Comparison of ENCODE assay signal across 8 mouse cellular contexts in genomic region chr9:70503015-70503603, GRCm38 (mm10). TPM values are rescaled to one million over a fixed set of nuclear protein-coding genes. Genes with fewer than 3 reads are reported as not detected.
DNase-seq lines count a peak whose midpoint lies in the region; ATAC-seq and TF ChIP-seq lines count a peak whose summit lies in the region.

No protein-coding gene starts in this region.

- WGBS in heart, embryonic 15.5 days = under 1% methylated on average over 59 of the region's 70 CpGs

- TF ChIP-seq CTCF in embryonic fibroblast, embryonic 13.5 days (IDR thresholded peaks at IDR 0.05; ENCODE audit: borderline replicate concordance, insufficient read depth, low read length) = no peak

- no peaks in the 10 kb centered on the region for H3K36me3 ChIP-seq in ES-E14 (ENCODE audit: control insufficient read depth, insufficient read depth, low read length, poor library complexity, severe bottlenecking)
- peaks cover 6% of the 10 kb centered on the region; the same call in 1 of the 2 replicates for H3K36me3 ChIP-seq in heart, embryonic 15.5 days

- peak overlapping the region; percentile 98 for H3K9ac ChIP-seq in ES-E14 (ENCODE audit: insufficient read depth, low read depth, low read length, poor library complexity, severe bottlenecking)
- H3K9ac ChIP-seq in heart, embryonic 15.5 days = peak overlapping the region; percentile 99

- H3K4me3 ChIP-seq in ES-E14 (ENCODE audit: insufficient read depth in 1 of 2, low read depth in 1 of 2, low read length in 2 of 2, poor library complexity in 1 of 2, severe bottlenecking in 1 of 2) = peak overlapping the region; percentile 88 to 89
- H3K4me3 ChIP-seq in embryonic fibroblast, embryonic 13.5 days (ENCODE audit: insufficient read depth, low read length) = peak overlapping the region; percentile 88
- peak overlapping the region; percentile 92 for H3K4me3 ChIP-seq in heart, embryonic 15.5 days

- in situ Hi-C loops in ES-E14 (cut with MboI; ENCODE audit: low sequenced_read_pairs in 2 of 2, unreplicated experiment in 2 of 2) = no loop called here

- ATAC-seq in heart, embryonic 15.5 days (replicated peaks; ENCODE audit: insufficient number of reproducible peaks, insufficient read depth, low FRiP score, low read depth) = peak; percentile 86

- H3K27me3 ChIP-seq in heart, embryonic 15.5 days = no peaks in the 10 kb centered on the region

- DNase-seq in ES-E14 (ENCODE audit: low read depth, low spot score) = no peak
- DNase-seq in adrenal gland, postnatal 14 days = peak; percentile 80
- peak; percentile 63 to 83 for DNase-seq in kidney, postnatal 25 days
- peak; percentile 62 for DNase-seq in lung, postnatal 25 days (ENCODE audit: low spot score)
- DNase-seq in ovary, postnatal 36 days (ENCODE audit: low spot score) = peak; percentile 67
- DNase-seq in urinary bladder, postnatal 4 days (ENCODE audit: low spot score in 2 of 2) = peak; percentile 56 to 61

- peak overlapping the region; percentile 90 for H3K27ac ChIP-seq in ES-E14 (ENCODE audit: insufficient read depth, low read depth, low read length, poor library complexity, severe bottlenecking)
- peak overlapping the region; percentile 99 for H3K27ac ChIP-seq in embryonic fibroblast, embryonic 13.5 days (ENCODE audit: insufficient read depth, low read length)
- H3K27ac ChIP-seq in heart, embryonic 15.5 days = peak overlapping the region; percentile 100

- no peak for TF ChIP-seq POLR2A in embryonic fibroblast, embryonic 13.5 days (IDR thresholded peaks at IDR 0.05; ENCODE audit: low read depth, low read length)

- H3K4me1 ChIP-seq in ES-E14 (ENCODE audit: control insufficient read depth in 2 of 2, insufficient read depth in 2 of 2, low read length in 2 of 2, poor library complexity in 1 of 2) = peaks cover 0 to 4% of the 10 kb centered on the region in 2 experiments; a peak in 1 of 4 replicates
- no peaks in the 10 kb centered on the region for H3K4me1 ChIP-seq in embryonic fibroblast, embryonic 13.5 days (ENCODE audit: control insufficient read depth, insufficient read depth, low read length)
- peaks cover 17% of the 10 kb centered on the region for H3K4me1 ChIP-seq in heart, embryonic 15.5 days (replicated peaks)

- peak overlapping the region; percentile 68 for H3K4me2 ChIP-seq in heart, embryonic 15.5 days

- no peaks in the 10 kb centered on the region for H3K9me3 ChIP-seq in ES-E14 (ENCODE audit: control insufficient read depth, insufficient read depth, low read depth, low read length)
- no peaks in the 10 kb centered on the region for H3K9me3 ChIP-seq in heart, embryonic 15.5 days (replicated peaks)

TF ChIP-seq in ES-E14, 5 proteins besides CTCF, POLR2A, EP300 and RAD21:
- no peak for TF ChIP-seq ZNF384 (IDR thresholded peaks at IDR 0.05; ENCODE audit: low read depth, low read length)
- no peak for TF ChIP-seq ZC3H11A (IDR thresholded peaks at IDR 0.05; ENCODE audit: borderline replicate concordance, low read depth, low read length)
- TF ChIP-seq CHD2 (IDR thresholded peaks at IDR 0.05; ENCODE audit: low read depth, low read length) = no peak
- TF ChIP-seq HCFC1 (IDR thresholded peaks at IDR 0.05; ENCODE audit: borderline replicate concordance, insufficient read depth, low read length) = no peak
- no peak for TF ChIP-seq MAFK (IDR thresholded peaks at IDR 0.05; ENCODE audit: insufficient read depth, low read depth, low read length)

RNA-seq across cellular contexts. Expression of gene Rnf111, which starts 0.4 kb away (rescaled TPM):
- 18.4 and 24.3 TPM in 2 replicates for total RNA-seq in ES-E14 (2012; rRNA removed)
- total RNA-seq in adrenal gland, postnatal 14 days (2021) = 36.6 and 37.6 TPM in 2 replicates
- polyA plus RNA-seq in embryonic fibroblast, embryonic 13.5 days (2011; ENCODE audit: insufficient read length, low read depth, missing spikeins) = 39.2 and 45.3 TPM in 2 replicates
- 18.5 and 23.2 TPM in 2 replicates for polyA plus RNA-seq in heart, embryonic 15.5 days (2015; fragmentation: Nextera tagmentation; extraction: Ambion mirVana)

RNA-seq across cellular contexts. Expression of gene Sltm, which starts 39.4 kb away (rescaled TPM):
- 50.5 and 58.6 TPM in 2 replicates for total RNA-seq in ES-E14 (2012; rRNA removed)
- total RNA-seq in adrenal gland, postnatal 14 days (2021) = 36.7 and 41.3 TPM in 2 replicates
- polyA plus RNA-seq in embryonic fibroblast, embryonic 13.5 days (2011; ENCODE audit: insufficient read length, low read depth, missing spikeins) = 40.9 and 50.6 TPM in 2 replicates
- polyA plus RNA-seq in heart, embryonic 15.5 days (2015; fragmentation: Nextera tagmentation; extraction: Ambion mirVana) = 32.7 and 33.0 TPM in 2 replicates
